Mouse (Mus musculus) liver, embryonic 13.5 days (tissue): ENCODE data around the gene Map1s. TPM values are rescaled to one million over a fixed set of nuclear protein-coding genes. Genes with fewer than 3 reads are reported as not detected.
"Not testable (repeated sequence)": the region's sequence is repeated elsewhere in the genome, so short reads cannot be mapped to it uniquely, and the experiment has no call there.

Experiments used
- ATAC-seq: fragments of 200-750 bp; cut with Nextera tagmentation; 2 replicates; pipeline ENCODE4 v1.8.0; 2017; ENCODE audit warnings: low read depth, mild to moderate bottlenecking, moderate number of reproducible peaks, moderate library complexity
- DNase-seq: peaks from one replicate; pipeline ENCODE4 v3.0.0; 2022
- H3K27ac ChIP-seq: fragments of 300-500 bp; sonication (generic); 2 replicates; pipeline ENCODE4 v1.5.1; 2015; ENCODE audit warnings: moderate library complexity, mild to moderate bottlenecking, inconsistent platforms
- H3K27me3 ChIP-seq: fragments of 300-500 bp; sonication (generic); 2 replicates; pipeline ENCODE4 v1.6.1; 2015; ENCODE audit warnings: mild to moderate bottlenecking, inconsistent platforms
- H3K36me3 ChIP-seq: fragments of 300-500 bp; sonication (generic); 2 replicates; pipeline ENCODE4 v1.6.1; 2015; ENCODE audit warnings: mild to moderate bottlenecking, inconsistent platforms
- H3K4me1 ChIP-seq: fragments of 300-500 bp; sonication (generic); replicated peaks from 2 replicates; pipeline ENCODE4 v1.6.1; 2015; ENCODE audit warnings: inconsistent platforms
- H3K4me2 ChIP-seq: fragments of 300-500 bp; sonication (generic); 2 replicates; pipeline ENCODE4 v1.6.1; 2015; ENCODE audit warnings: inconsistent platforms, mild to moderate bottlenecking, moderate library complexity
- H3K4me3 ChIP-seq: fragments of 300-500 bp; sonication (generic); replicated peaks from 2 replicates; pipeline ENCODE4 v1.5.1; 2015; ENCODE audit warnings: mild to moderate bottlenecking, inconsistent platforms
- H3K9ac ChIP-seq: fragments of 300-500 bp; sonication (generic); 2 replicates; pipeline ENCODE4 v1.6.1; 2015; ENCODE audit warnings: mild to moderate bottlenecking, inconsistent platforms
- H3K9me3 ChIP-seq: fragments of 300-500 bp; sonication (generic); replicated peaks from 2 replicates; pipeline ENCODE4 v1.6.1; 2016; ENCODE audit warnings: inconsistent platforms
- WGBS: fragments of 180-500 bp; shearing (Covaris S2); methylation state at CpG from one replicate; pipeline ENCODE4 v1.1.7; 2015; ENCODE audit not compliant: insufficient replicate concordance; 5-methylcytosine and 5-hydroxymethylcytosine counted together
- polyA plus RNA-seq: library from polyadenylated mRNA; unstranded; fragments of >200 nt; fragmentation: Nextera tagmentation; extraction: Ambion mirVana; gene quantifications from 2 replicates; pipeline ENCODE4 v1.2.1, GENCODE M21; 2015

The Map1s gene
- polyA plus RNA-seq, 1 experiment from 2014 or later, result 17.7 TPM

DNA sequence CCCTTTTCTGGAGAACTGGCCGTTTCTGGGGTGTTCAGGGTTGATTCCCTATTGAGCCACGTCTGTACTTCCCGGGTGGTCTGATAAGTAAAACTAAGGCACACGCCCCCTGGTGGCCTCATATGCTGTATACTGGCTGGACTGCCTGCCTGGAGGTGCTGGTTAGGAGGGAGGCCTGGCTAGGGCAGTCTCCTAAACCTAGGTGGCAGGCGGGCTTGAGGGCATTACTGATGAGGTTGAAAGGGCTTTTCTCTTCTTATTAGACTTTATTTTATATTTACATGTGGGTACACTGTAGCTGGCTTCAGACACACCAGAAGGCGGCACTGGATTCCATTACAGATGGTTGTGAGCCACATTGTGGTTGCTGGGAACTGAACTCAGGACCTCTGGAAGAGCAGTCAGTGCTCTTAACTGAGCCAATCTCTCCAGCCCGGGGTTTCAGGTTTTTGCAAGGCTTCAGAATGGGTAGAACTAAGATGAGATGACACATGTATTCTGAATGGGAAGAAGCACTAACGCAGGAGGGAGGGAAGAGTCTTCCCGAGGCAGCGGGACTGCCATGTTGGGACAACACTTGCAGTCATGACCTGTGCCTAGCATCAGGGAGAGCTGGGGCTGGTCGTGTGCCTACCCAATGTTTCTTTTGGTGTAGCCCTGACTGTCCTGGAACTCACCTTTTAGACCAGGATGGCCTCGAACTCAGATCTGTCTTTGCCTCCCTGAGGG lies 11.9 kb upstream of the Map1s start:
- Histone ChIP-seq H3K4me2 (no peak overlapping the region), H3K4me3 (no peak overlapping the region), H3K27ac (no peak overlapping the region), H3K9me3 (no peaks in the 10 kb centered on the region), H3K27me3 (peaks cover 56% of the 10 kb centered on the region), H3K36me3 (peaks cover 34% of the 10 kb centered on the region), H3K9ac (no peak overlapping the region), H3K4me1 (peaks cover 57% of the 10 kb centered on the region)
- 24% methylated on average over 12 of the region's 12 CpGs for WGBS
- peak; percentile 26 for ATAC-seq
- DNase-seq, result peak; percentile 73

DNA sequence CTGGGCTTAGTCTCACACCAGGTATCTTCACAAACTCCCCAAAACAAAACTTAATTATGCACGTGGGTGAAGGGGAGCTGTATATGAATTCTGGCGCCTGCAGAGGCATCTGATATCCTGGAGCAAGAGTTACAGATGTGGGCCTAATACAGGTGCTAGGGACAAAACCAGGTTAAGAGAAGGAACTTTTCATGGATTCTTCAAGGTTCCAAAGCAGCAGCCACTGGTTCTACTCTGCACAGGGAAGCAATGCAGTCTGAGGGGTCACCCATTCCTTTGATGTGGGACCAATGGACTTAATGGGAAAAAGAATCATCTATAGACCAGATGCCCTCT lies 11.4 kb upstream of the Map1s start:
- no peak for DNase-seq
- no peak for ATAC-seq
- H3K4me1 ChIP-seq, result peaks cover 60% of the 10 kb centered on the region
- no peak overlapping the region for H3K4me2 ChIP-seq
- H3K4me3 ChIP-seq, result no peak overlapping the region
- H3K9ac ChIP-seq, result no peak overlapping the region
- WGBS, result 59% methylated on average over 2 of the region's 2 CpGs
- H3K36me3 ChIP-seq, result peaks cover 34% of the 10 kb centered on the region
- H3K9me3 ChIP-seq, result no peaks in the 10 kb centered on the region
- H3K27ac ChIP-seq, result no peak overlapping the region
- peaks cover 50% of the 10 kb centered on the region for H3K27me3 ChIP-seq

DNA sequence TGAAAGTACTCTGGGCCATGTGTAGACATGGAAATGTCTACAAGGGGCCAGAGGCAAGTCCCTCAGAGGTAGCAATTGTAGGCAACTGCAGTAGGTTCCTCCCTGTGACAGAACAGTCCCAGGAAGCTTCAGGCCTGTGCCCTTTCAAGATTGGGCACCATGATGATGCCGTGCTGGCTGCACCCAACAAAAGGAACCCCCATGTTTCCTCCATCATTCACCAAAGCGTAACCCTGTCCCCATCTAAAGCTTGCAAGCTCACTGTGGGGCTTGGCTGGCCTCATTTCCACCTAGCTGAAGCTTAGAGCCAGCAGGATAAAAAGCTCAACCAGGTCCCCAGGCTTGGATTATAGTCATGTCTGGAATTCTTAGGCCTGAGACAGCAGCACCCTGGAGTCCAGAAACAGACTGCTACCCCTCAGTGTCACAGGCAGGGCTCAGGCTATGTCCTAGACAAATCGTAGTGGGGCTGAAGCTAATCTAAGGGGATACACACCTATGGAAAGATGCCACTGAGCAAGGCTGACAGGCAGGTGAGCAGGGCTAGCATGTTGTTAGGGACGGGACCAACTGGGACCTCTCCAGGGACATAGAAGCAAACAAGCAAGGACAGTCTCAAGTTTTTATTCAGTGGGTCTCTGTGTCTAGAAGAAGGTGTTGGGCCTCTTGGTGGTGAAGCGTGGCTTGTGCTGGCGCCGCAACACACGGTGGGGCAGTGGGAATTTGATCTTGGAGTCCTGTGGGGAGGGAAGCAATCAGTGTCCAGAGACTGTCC lies 10.8 kb upstream of the Map1s start:
- DNase-seq (no peak), ATAC-seq (no peak)
- H3K27ac ChIP-seq, result peak overlapping the region; percentile 83
- peaks cover 34% of the 10 kb centered on the region for H3K36me3 ChIP-seq
- 87% methylated on average over 8 of the region's 8 CpGs for whole genome bisulfite sequencing
- H3K4me2 ChIP-seq, result peak overlapping the region; percentile 96; the same call in 1 of the 2 replicates
- peak overlapping the region; percentile 84 for H3K4me3 ChIP-seq
- peaks cover 60% of the 10 kb centered on the region for H3K4me1 ChIP-seq
- peak overlapping the region; percentile 95; the same call in 1 of the 2 replicates for H3K9ac ChIP-seq
- peaks cover 45% of the 10 kb centered on the region for H3K27me3 ChIP-seq
- no peaks in the 10 kb centered on the region for H3K9me3 ChIP-seq

DNA sequence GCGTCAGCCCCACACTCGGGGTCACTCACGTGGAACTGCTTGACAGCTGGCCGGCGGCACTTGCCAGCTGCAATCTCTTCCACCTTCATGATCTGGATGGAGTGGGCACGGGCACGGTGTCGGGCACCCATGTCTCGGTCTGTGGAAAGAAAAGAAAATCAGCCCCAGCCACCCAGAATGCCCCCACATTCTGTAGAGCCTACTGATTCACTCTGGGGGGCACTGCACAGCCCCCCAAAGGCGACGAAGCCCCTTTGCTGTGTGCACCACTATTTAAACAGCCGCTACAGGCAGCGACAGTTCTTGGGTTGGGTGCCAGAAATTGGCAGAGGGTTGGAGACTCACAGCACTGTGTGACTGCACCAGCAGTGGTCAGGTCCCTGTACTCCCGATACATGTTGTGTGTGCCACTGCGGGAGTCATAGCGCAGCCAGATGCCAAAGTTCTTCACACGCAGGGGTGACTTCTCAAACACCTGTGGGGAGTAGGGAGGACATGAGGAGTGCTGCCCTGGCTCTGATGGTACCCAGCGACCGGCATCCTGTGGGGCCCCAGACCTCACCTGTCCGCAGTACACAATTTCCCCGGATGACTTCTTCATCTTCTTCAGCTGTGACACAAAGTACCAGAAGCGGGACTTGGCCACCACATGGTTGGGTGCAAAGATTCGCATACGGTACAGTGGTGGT lies 10.0 kb upstream of the Map1s start:
- H3K27me3 ChIP-seq, result peaks cover 37% of the 10 kb centered on the region
- not testable (repeated sequence) for ATAC-seq, DNase-seq, H3K9me3 ChIP-seq
- peak overlapping the region; percentile 84 for H3K4me3 ChIP-seq
- peaks cover 34% of the 10 kb centered on the region for H3K36me3 ChIP-seq
- WGBS, result 72% methylated on average over 24 of the region's 24 CpGs
- H3K9ac ChIP-seq, result peak overlapping the region; percentile 95
- peak overlapping the region; percentile 83 for H3K27ac ChIP-seq
- peaks cover 60% of the 10 kb centered on the region for H3K4me1 ChIP-seq
- peak overlapping the region; percentile 96 for H3K4me2 ChIP-seq

DNA sequence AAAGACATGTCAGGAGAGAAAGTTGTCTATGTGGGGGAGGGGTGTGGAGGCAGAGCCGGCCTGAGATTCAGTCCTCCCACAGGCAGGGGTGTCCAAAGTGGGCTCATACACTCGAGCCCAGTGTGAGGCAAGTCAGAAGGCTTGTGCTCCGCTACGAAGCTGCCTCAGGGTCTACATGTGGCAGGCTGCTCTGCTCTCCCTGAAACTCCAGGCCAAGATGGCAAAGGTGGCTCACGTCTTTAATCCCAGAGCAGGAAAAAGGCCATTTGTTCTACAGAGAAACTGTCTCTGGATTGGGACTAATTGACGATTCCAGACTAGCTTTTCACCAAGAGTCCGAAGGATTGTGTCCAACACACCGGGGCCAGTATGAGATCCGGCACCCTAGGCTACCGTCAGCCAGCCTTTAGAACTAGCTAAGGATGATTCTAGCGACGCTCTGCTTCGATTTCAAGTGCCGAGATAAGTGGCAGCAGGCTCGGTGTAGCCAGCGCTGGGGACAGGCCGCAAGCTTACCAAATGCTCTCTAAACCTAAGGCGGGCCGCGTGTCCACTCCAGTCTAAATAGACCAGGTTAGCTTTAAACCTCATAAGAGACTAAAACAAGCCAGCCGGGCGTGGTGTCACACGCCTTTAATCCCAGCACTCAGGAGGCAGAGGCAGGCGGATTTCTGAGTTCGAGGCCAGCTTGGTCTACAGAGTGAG lies 9.3 kb upstream of the Map1s start:
- Histone ChIP-seq H3K4me2 (peak overlapping the region; percentile 96), H3K4me3 (peak overlapping the region; percentile 84), H3K27me3 (peaks cover 30% of the 10 kb centered on the region), H3K4me1 (peaks cover 55% of the 10 kb centered on the region), H3K9me3 (no peaks in the 10 kb centered on the region), H3K27ac (peak overlapping the region; percentile 83), H3K36me3 (peaks cover 34% of the 10 kb centered on the region), H3K9ac (peak overlapping the region; percentile 95)
- 1% methylated on average over 25 of the region's 25 CpGs for WGBS
- no peak for DNase-seq
- no peak for ATAC-seq

DNA sequence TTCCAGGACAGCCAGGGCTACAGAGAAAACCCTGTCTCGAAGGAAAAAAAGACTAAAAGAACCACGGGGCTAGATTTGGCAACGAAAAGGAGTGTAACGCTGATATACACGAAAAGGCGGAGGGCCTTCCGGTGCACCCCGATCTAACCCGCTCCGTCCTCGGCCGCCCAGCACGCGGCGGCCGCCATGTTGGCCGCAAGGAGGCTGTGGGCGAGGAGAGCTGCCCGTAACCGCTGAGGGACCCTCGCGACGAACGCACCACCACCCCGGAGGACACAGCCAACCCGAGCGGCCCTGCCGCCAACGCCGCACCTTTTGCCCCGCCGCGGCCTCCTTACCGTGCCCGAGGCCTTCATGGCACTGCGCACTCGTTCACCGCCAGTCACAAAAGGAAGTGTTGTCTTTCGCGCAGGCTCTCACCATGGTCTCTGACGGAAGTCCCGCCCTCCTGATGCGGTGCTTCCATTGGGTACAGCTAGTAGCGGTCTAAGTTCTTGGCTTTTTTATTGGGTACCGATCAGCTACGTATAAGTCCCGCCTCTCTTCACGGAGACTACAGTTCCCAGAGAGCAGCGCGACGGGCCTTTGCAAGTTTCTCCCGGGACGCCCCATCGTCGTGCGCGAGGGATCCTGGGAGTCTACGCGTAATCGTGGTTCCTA lies 8.6 kb upstream of the Map1s start, which contains the start of gene Rpl18a:
TSS of gene Rpl18a (minus strand) at position 392 of the 660 bp plus-strand sequence.
- Histone ChIP-seq H3K4me1 (peaks cover 49% of the 10 kb centered on the region), H3K36me3 (peaks cover 34% of the 10 kb centered on the region), H3K4me2 (peak within 1 kb of the TSS; percentile 96), H3K4me3 (peak within 1 kb of the TSS; percentile 84), H3K9me3 (no peaks in the 10 kb centered on the region), H3K27ac (peak within 1 kb of the TSS; percentile 90), H3K27me3 (peaks cover 23% of the 10 kb centered on the region), H3K9ac (peak within 1 kb of the TSS; percentile 95)
- DNase-seq (peak; percentile 95), ATAC-seq (peak; percentile 95)
- under 1% methylated on average over 60 of the region's 60 CpGs for WGBS

DNA sequence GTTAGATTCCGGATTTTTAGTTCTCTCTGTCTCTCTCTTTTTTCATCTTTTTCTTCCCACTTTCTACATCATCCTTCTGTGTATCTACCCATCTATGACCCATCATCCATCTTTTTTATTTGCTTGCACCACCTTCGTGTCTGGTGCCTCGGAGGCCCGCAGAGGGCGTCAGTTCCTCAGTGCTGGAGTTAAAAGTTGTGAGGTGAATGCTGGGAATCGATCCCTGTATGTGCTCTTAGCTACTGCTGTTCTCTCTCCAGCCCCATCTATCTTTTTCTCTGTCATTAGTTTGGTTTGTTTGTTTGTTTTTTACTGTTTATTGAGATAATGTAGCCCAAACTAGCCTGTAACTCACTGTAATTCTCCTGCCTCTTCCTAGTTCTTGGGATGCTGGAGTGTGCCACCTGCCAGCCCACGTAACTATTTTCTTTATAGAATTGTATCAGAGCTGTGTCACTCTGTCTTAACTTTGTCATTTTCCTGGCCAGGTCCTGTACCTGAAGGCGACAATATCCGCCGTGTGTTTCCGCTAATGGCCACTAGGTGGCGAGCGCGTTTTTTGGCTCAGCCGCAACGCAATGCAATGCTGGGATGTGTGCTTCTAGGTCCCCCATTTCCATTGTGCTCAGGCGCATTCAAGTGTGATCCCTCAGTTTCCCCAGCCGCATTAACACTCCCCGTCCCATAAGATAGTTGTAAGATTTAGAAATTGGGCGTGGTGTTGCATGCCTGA lies 7.9 kb upstream of the Map1s start:
- WGBS, result under 1% methylated on average over 20 of the region's 20 CpGs
- H3K4me1 ChIP-seq, result peaks cover 42% of the 10 kb centered on the region
- peak; percentile 75 for DNase-seq

DNA sequence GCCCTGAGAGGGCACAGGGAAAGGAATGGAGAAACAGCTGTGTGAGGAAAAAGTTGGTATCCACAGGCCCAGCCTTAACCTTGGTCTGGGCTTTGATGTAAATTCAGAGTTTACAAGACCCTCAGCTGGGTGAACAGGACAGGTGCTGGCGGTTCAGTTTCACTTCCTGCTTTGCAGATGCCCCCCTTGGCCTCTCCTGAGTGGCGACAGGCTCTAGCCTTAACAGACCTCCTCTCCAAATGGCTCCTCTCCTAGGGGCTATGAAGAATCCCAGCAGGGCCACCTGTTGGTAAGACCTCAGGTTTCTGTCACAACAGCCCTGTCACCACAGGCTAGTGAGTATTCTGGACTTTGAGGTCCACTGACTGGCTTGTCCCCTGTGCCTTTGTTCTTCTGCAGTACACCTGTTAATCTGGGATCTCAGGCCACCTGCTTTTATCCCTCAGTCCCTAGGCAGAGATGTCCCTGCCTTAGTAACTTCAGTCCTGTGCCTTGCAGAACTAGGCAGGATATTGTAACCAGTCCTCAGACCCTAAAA lies 7.0 kb upstream of the Map1s start:
- Histone ChIP-seq H3K27me3 (peaks cover 7% of the 10 kb centered on the region), H3K27ac (peak overlapping the region; percentile 90), H3K9ac (peak overlapping the region; percentile 86), H3K4me1 (peaks cover 37% of the 10 kb centered on the region), H3K9me3 (no peaks in the 10 kb centered on the region), H3K4me3 (no peak overlapping the region), H3K36me3 (peaks cover 28% of the 10 kb centered on the region), H3K4me2 (peak overlapping the region; percentile 83)
- DNase-seq (no peak), ATAC-seq (no peak)
- WGBS, result 46% methylated on average over 2 of the region's 2 CpGs

More for the DNA sequence above, 7.9 kb upstream of the Map1s start:
- Histone ChIP-seq H3K27me3 (peaks cover 16% of the 10 kb centered on the region), H3K4me2 (peak overlapping the region; percentile 83), H3K27ac (peak overlapping the region; percentile 90), H3K9ac (peak overlapping the region; percentile 86), H3K36me3 (peaks cover 34% of the 10 kb centered on the region), H3K4me3 (peak overlapping the region; percentile 84), H3K9me3 (no peaks in the 10 kb centered on the region)
- peak; percentile 39 for ATAC-seq

DNA sequence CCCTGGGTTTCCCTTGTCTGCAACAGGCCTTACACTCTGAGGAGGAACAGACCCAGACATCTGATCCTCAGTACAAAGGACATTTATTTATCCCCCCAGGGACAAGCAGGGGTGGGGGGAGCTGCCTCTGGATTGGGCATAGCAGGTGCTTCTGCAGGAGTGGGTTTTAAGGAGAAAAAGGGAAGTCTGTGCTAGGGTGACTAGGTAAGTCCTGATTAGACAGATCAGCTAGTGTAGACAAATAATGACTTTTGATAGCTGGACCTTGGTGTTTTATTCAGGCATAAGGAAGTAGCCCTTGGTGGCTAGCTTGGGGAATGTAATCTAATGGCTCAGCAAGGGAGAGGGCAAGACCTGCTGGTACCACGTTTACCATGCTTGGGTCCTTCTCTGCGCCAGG lies 6.5 kb upstream of the Map1s start:
- Histone ChIP-seq H3K27ac (no peak overlapping the region), H3K9ac (no peak overlapping the region), H3K36me3 (peaks cover 24% of the 10 kb centered on the region), H3K4me2 (no peak overlapping the region), H3K4me3 (no peak overlapping the region), H3K27me3 (peaks cover 2% of the 10 kb centered on the region), H3K4me1 (peaks cover 39% of the 10 kb centered on the region), H3K9me3 (no peaks in the 10 kb centered on the region)
- no peak for ATAC-seq
- DNase-seq, result no peak
- WGBS, result 86% methylated on average over 2 of the region's 2 CpGs
